Mouse (Mus musculus): ENCODE measurements around the gene Serpinb9b. TPM values are rescaled to one million over a fixed set of nuclear protein-coding genes. Genes with fewer than 3 reads are reported as not detected.

Serpinb9b gene
- total RNA-seq, 2 experiments from 2014 or later: not detected

GRCm38 (mm10) chr13:33030281-33030680 lies 3.1 kb downstream of the Serpinb9b start:
- ATAC-seq (replicated peaks; ENCODE audit: low FRiP score, low TSS enrichment, poor library complexity, severe bottlenecking): no peak

- no peak for ATAC-seq (replicated peaks; ENCODE audit: low FRiP score, low TSS enrichment, poor library complexity, severe bottlenecking)
Measured at GRCm38 (mm10) chr13:33035506-33035905, 8.3 kb downstream of the Serpinb9b start.

- no peak for ATAC-seq (replicated peaks; ENCODE audit: low FRiP score, low TSS enrichment, poor library complexity, severe bottlenecking)
Measured at GRCm38 (mm10) chr13:33043542-33043941, 16.3 kb downstream of the Serpinb9b start.

- peak; percentile 78 for ATAC-seq (replicated peaks; ENCODE audit: low FRiP score, low TSS enrichment, poor library complexity, severe bottlenecking)
Measured at GRCm38 (mm10) chr13:33047234-33047633, 20.0 kb downstream of the Serpinb9b start.

GRCm38 (mm10) chr13:33048187-33048586 lies 21.0 kb downstream of the Serpinb9b start:
- ATAC-seq (replicated peaks; ENCODE audit: low FRiP score, low TSS enrichment, poor library complexity, severe bottlenecking): no peak

GRCm38 (mm10) chr13:33051697-33052096 lies 24.5 kb downstream of the Serpinb9b start:
- peak; percentile 65; the same call in 1 of the 2 replicates for ATAC-seq (replicated peaks; ENCODE audit: low FRiP score, low TSS enrichment, poor library complexity, severe bottlenecking)

GRCm38 (mm10) chr13:33063048-33063447 lies 35.8 kb downstream of the Serpinb9b start:
- no peak for ATAC-seq (replicated peaks; ENCODE audit: low FRiP score, low TSS enrichment, poor library complexity, severe bottlenecking)

- no peak for ATAC-seq (replicated peaks; ENCODE audit: low FRiP score, low TSS enrichment, poor library complexity, severe bottlenecking)
Measured at GRCm38 (mm10) chr13:33067387-33067977, 40.3 kb downstream of the Serpinb9b start.

- ATAC-seq (replicated peaks; ENCODE audit: low FRiP score, low TSS enrichment, poor library complexity, severe bottlenecking): no peak
Measured at GRCm38 (mm10) chr13:33068164-33068563, 40.9 kb downstream of the Serpinb9b start.

GRCm38 (mm10) chr13:33071776-33072175 lies 44.6 kb downstream of the Serpinb9b start:
- ATAC-seq (replicated peaks; ENCODE audit: low FRiP score, low TSS enrichment, poor library complexity, severe bottlenecking): no peak

GRCm38 (mm10) chr13:33074029-33074428 lies 46.8 kb downstream of the Serpinb9b start:
- ATAC-seq (replicated peaks; ENCODE audit: low FRiP score, low TSS enrichment, poor library complexity, severe bottlenecking): peak; percentile 93

GRCm38 (mm10) chr13:33076247-33076646 lies 49.0 kb downstream of the Serpinb9b start:
- peak; percentile 65 for ATAC-seq (replicated peaks; ENCODE audit: low FRiP score, low TSS enrichment, poor library complexity, severe bottlenecking)

GRCm38 (mm10) chr13:33077026-33077685 lies 49.9 kb downstream of the Serpinb9b start:
- no peak for ATAC-seq (replicated peaks; ENCODE audit: low FRiP score, low TSS enrichment, poor library complexity, severe bottlenecking)

- ATAC-seq (replicated peaks; ENCODE audit: low FRiP score, low TSS enrichment, poor library complexity, severe bottlenecking): no peak
Measured at GRCm38 (mm10) chr13:33078056-33078705, 51.0 kb downstream of the Serpinb9b start, which contains the start of gene Serpinb1b. TSS of gene Serpinb1b (plus strand) at chr13:33078575.

GRCm38 (mm10) chr13:33079391-33079790 lies 52.2 kb downstream of the Serpinb9b start:
- ATAC-seq (replicated peaks; ENCODE audit: low FRiP score, low TSS enrichment, poor library complexity, severe bottlenecking): peak; percentile 74

GRCm38 (mm10) chr13:33080356-33080755 lies 53.1 kb downstream of the Serpinb9b start:
- peak; percentile 76 for ATAC-seq (replicated peaks; ENCODE audit: low FRiP score, low TSS enrichment, poor library complexity, severe bottlenecking)

GRCm38 (mm10) chr13:33083834-33084233 lies 56.6 kb downstream of the Serpinb9b start:
- no peak for ATAC-seq (replicated peaks; ENCODE audit: low FRiP score, low TSS enrichment, poor library complexity, severe bottlenecking)

GRCm38 (mm10) chr13:33084975-33085694 lies 57.9 kb downstream of the Serpinb9b start:
- ATAC-seq (replicated peaks; ENCODE audit: low FRiP score, low TSS enrichment, poor library complexity, severe bottlenecking): no peak

GRCm38 (mm10) chr13:33085695-33086432 lies 58.6 kb downstream of the Serpinb9b start:
- ATAC-seq (replicated peaks; ENCODE audit: low FRiP score, low TSS enrichment, poor library complexity, severe bottlenecking): no peak
